Mouse (Mus musculus) effector memory CD4-positive, alpha-beta T cell, adult 5 months (primary cell): ENCODE data around the gene Pcbp4. TPM values are rescaled to one million over a fixed set of nuclear protein-coding genes. Genes with fewer than 3 reads are reported as not detected.

Experiments used
- polyA plus RNA-seq: library from polyadenylated mRNA; unstranded; fragments of 100-300 nt; shearing (Covaris generic); gene quantifications from one replicate; pipeline ENCODE4 v1.2.1, GENCODE M21; 2017

Gene Pcbp4
- polyA plus RNA-seq = 11.5 TPM

DNA sequence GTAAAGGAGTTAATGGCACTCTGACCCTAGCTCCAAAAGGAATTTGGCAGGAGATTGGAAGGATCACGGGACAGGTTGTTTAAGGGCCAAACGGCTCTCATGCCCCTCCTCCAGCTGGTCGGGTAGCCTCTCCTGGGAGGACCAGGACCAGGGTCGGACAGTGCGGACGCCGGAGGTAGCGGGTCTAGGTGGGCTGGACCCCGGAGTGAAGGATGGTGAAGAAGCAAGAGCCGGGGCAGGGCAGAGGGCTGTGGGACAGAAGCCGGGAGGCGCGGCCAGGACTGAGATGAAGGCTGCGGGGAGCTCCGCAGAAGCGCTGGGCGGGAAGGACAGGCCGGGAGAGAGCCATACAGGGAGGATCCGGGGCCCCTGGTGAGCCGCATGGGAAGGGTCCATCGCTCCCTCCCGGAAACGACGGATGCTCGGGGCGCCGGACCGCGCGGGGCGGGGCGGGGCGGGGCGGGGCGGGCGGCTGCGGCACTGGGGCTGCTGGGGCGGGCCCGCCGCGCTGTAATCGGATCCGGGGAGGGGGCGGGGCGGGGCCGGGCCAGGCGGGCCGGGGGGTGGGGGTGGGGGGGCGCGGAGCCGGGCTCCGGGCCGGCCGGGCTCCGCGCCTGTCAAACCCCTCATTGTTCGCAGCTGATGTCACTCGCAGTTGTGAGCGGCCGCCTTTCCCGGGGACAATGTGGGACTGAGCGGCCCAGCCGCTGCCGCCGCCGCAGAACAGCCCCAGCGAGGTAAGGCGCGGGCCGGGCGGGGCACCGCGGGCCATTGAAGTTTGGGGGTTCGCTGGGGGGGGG, at the start of gene Pcbp4:
TSS of gene Pcbp4 (plus strand) at position 21 of the 800 bp plus-strand sequence.

GRCm38 (mm10) chr9:106429221-106430014, 23.7 kb upstream of the Pcbp4 start, which contains the start of gene Rpl29:
Rpl29 (plus strand) TSS chr9:106429454.

DNA sequence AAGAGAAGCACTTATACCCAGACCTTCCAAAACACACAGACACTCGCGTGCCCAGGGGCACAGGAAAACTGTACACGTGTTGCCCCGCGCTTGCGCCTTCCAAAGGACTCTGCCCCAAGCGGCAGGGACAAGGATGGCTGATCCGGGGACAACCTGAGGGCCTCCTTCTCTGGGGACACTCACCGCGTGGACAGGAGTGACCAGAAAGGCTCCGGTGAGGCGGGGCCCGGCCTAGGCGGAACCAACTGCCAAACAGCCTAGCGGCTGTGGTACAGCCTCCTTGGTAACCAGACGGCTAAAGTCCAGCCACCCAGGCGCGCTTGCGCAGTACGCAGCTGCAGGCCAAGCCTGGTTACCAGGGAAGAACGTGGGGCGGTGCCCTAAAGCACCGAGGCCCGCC, 5.7 kb upstream of the Pcbp4 start, which contains the start of the genes Abhd14b and Abhd14a:
TSS of gene Abhd14b (plus strand) at position 112 of the 400 bp plus-strand sequence.
TSS of gene Abhd14a (minus strand) at position 331 of the 400 bp plus-strand sequence.

GRCm38 (mm10) chr9:106465571-106466200, 12.6 kb downstream of the Pcbp4 start, which contains the start of gene Gpr62:
Gpr62 (minus strand) TSS chr9:106465938.

GRCm38 (mm10) chr9:106475663-106476001, 22.5 kb downstream of the Pcbp4 start, which contains the start of gene Rrp9:
Rrp9 (plus strand) TSS chr9:106475963.

GRCm38 (mm10) chr9:106476924-106477484, 23.9 kb downstream of the Pcbp4 start, which contains the start of gene Parp3:
Parp3 (minus strand) TSS chr9:106476949.

DNA sequence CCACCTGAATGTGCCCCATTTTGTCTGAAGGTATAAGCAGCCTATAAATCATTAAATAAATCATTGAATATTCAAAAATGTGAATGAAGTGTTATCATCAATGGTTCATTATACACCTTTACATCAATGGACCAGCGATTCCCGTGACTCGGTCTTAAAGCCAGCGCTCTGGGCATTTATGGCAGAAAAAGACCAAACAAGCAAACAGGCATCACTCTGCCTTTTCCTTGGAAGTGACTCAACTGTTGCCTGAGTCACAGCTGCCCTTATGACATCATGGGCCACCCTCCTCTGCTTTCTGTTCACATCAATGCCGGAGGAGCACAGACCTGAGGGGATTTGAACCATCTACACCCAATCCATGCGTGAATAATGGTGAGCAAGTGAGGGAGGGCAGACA, 46.6 kb downstream of the Pcbp4 start, which contains the start of gene Iqcf1:
TSS of gene Iqcf1 (plus strand) at position 301 of the 400 bp plus-strand sequence.

Other genes starting within 250 kb of the Pcbp4 start
- gene Tlr9, start 230.7 kb upstream of the Pcbp4 start, polyA plus RNA-seq = not detected
- 24.7 TPM for gene Alas1, start 204.6 kb upstream of the Pcbp4 start, polyA plus RNA-seq
- gene Poc1a, start 172.2 kb upstream of the Pcbp4 start, polyA plus RNA-seq = 4.0 TPM
- 23.5 TPM for gene Dusp7, start 84.7 kb upstream of the Pcbp4 start, polyA plus RNA-seq
- gene Rpl29, start 23.8 kb upstream of the Pcbp4 start, polyA plus RNA-seq = 676 TPM
- gene Acy1, start 15.0 kb upstream of the Pcbp4 start, polyA plus RNA-seq = 21.0 TPM
- gene Abhd14b, start 5.8 kb upstream of the Pcbp4 start, polyA plus RNA-seq = 6.1 TPM
- gene Abhd14a, start 5.6 kb upstream of the Pcbp4 start, polyA plus RNA-seq = 17.2 TPM
- not detected for gene Gpr62, start 12.6 kb downstream of the Pcbp4 start, polyA plus RNA-seq
- 59.8 TPM for gene Rrp9, start 22.7 kb downstream of the Pcbp4 start, polyA plus RNA-seq
- gene Parp3, start 23.7 kb downstream of the Pcbp4 start, polyA plus RNA-seq = 41.7 TPM
- not detected for gene Iqcf1, start 46.7 kb downstream of the Pcbp4 start, polyA plus RNA-seq
- gene Iqcf5, start 61.3 kb downstream of the Pcbp4 start, polyA plus RNA-seq = not detected
- gene Iqcf3, start 108.3 kb downstream of the Pcbp4 start, polyA plus RNA-seq = not detected
- not detected for gene Iqcf4, start 117.7 kb downstream of the Pcbp4 start, polyA plus RNA-seq
- gene Iqcf6, start 173.3 kb downstream of the Pcbp4 start, polyA plus RNA-seq = not detected
- not detected for gene Grm2, start 202.8 kb downstream of the Pcbp4 start, polyA plus RNA-seq
- gene Tex264, start 232.6 kb downstream of the Pcbp4 start, polyA plus RNA-seq = 43.8 TPM